Mouse (Mus musculus) left cerebral cortex, postnatal 36 days (tissue): ENCODE data around the gene Hfm1. TPM values are rescaled to one million over a fixed set of nuclear protein-coding genes. Genes with fewer than 3 reads are reported as not detected.
A peak's percentile ranks its signal among the peaks of the same experiment; 100 is the strongest.

ENCODE experiments used
- DNase-seq, 2 experiments: peaks; one replicate each; pipeline ENCODE4 v3.0.0; 2021 to 2022; ENCODE audit warnings: low spot score in 2 of 2, mixed read lengths in 1 of 2
- intact Hi-C: fragments of 180-260 bp; cut with DNase I; formaldehyde crosslinking; loops from one replicate; pipeline ENCODE4 v1.15.1; 2025
- total RNA-seq, 2 experiments: library from RNA; stranded (reverse); gene quantifications; 2 replicates each; pipeline ENCODE4 v1.2.3; 2021

The Hfm1 gene
- total RNA-seq, 2 experiments from 2014 or later = 1.1 to 1.4 TPM

GRCm38 (mm10) chr5:106853284-106853683 is 72.8 kb downstream of the Hfm1 start:
- DNase-seq = no peak
- intact Hi-C loops = no loop called here

- DNase-seq = no peak
- intact Hi-C loops = no loop called here
These were observed 79.1 kb downstream of the Hfm1 start for GRCm38 (mm10) chr5:106847045-106847444.

GRCm38 (mm10) chr5:106843906-106844305 is 82.2 kb downstream of the Hfm1 start:
- intact Hi-C loops = no loop called here
- DNase-seq = no peak

- no peak for DNase-seq
- intact Hi-C loops = no loop called here
These were observed 93.1 kb downstream of the Hfm1 start for GRCm38 (mm10) chr5:106833025-106833424.

- no peak for DNase-seq
- intact Hi-C loops = no loop called here
These were observed 94.7 kb downstream of the Hfm1 start for GRCm38 (mm10) chr5:106831401-106831800.

- no peak for DNase-seq
- intact Hi-C loops = no loop called here
These were observed 95.3 kb downstream of the Hfm1 start for GRCm38 (mm10) chr5:106830775-106831174.

GRCm38 (mm10) chr5:106826740-106827139 is 99.4 kb downstream of the Hfm1 start:
- intact Hi-C loops = no loop called here
- DNase-seq = no peak

- DNase-seq = no peak
- intact Hi-C loops = no loop called here
These were observed 100.1 kb downstream of the Hfm1 start for GRCm38 (mm10) chr5:106826044-106826443.

GRCm38 (mm10) chr5:106825301-106825853 is 100.7 kb downstream of the Hfm1 start:
- intact Hi-C loops = no loop called here
- DNase-seq = peak; percentile 16 to 21

GRCm38 (mm10) chr5:106824716-106825115 is 101.4 kb downstream of the Hfm1 start:
- DNase-seq = no peak
- intact Hi-C loops = no loop called here

GRCm38 (mm10) chr5:106819630-106820029 is 106.5 kb downstream of the Hfm1 start:
- no peak for DNase-seq
- intact Hi-C loops = no loop called here

GRCm38 (mm10) chr5:106815923-106816654 is 110.0 kb downstream of the Hfm1 start:
- intact Hi-C loops = no loop called here

GRCm38 (mm10) chr5:106814611-106815010 is 111.5 kb downstream of the Hfm1 start:
- intact Hi-C loops = no loop called here
- no peak for DNase-seq

More at GRCm38 (mm10) chr5:106815923-106816654, 110.0 kb downstream of the Hfm1 start:
- DNase-seq = no peak

GRCm38 (mm10) chr5:106803094-106803493 is 123.0 kb downstream of the Hfm1 start:
- intact Hi-C loops = loop anchor here (5.0 to 10.0 kb wide), 2 partner anchors 106 to 338 kb away; partner anchors contain the start of gene Zfp644
- peak; percentile 28 to 41 for DNase-seq

GRCm38 (mm10) chr5:106801886-106802798 is 124.0 kb downstream of the Hfm1 start:
- peak; percentile 79 to 85 for DNase-seq
- intact Hi-C loops = loop anchor here (5.0 to 10.0 kb wide), 2 partner anchors 105 to 337 kb away; partner anchors contain the start of gene Zfp644

GRCm38 (mm10) chr5:106801215-106801863 is 124.8 kb downstream of the Hfm1 start:
- intact Hi-C loops = loop anchor here (5.0 to 10.0 kb wide), 2 partner anchors 104 to 337 kb away; partner anchors contain the start of gene Zfp644
- DNase-seq = no peak

- intact Hi-C loops = no loop called here
- no peak for DNase-seq
These were observed 128.2 kb downstream of the Hfm1 start for GRCm38 (mm10) chr5:106797896-106798295.

GRCm38 (mm10) chr5:106791241-106791572 is 134.9 kb downstream of the Hfm1 start:
- DNase-seq = no peak
- intact Hi-C loops = no loop called here

- intact Hi-C loops = no loop called here
- no peak for DNase-seq
These were observed 135.5 kb downstream of the Hfm1 start for GRCm38 (mm10) chr5:106790496-106791240.
